Mouse (Mus musculus) brain, embryonic 14.5 days (tissue): ENCODE data around the gene 1700015G11Rik.

Experiments
- CTCF ChIP-seq: fragments of 200-500 bp; IDR thresholded peaks from 2 replicates; pipeline ENCODE4 v1.5.1; 2012; ENCODE audit warnings: inconsistent platforms, mild to moderate bottlenecking, moderate library complexity, borderline replicate concordance; ENCODE audit not compliant: insufficient read depth, insufficient read length; ENCODE audit errors: extremely low read depth
- POLR2A ChIP-seq: fragments of 200-500 bp; IDR thresholded peaks from 2 replicates; pipeline ENCODE4 v1.6.1; 2012; ENCODE audit warnings: mild to moderate bottlenecking, inconsistent platforms, borderline replicate concordance; ENCODE audit not compliant: poor library complexity, insufficient read depth, insufficient read length, severe bottlenecking; ENCODE audit errors: extremely low read depth

DNA sequence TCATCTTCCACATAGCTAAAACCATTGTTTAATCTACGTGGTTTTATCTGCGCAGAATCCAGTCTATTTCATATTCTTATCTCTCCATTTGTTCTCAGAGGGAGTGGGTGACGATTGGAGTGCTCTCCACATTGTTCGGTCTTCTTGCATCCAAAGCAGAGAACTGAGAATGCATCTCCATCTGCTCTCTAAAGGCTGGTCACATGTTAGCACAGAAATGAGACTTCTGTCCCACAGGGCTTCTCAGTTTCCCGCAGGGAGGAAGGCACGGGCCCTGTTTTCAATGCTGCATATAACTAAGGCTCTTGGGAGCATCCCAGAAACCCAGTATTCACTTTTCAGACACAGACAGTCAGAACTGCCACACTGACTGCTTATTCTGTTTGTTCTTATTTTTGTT is 29.8 kb downstream of the 1700015G11Rik start:
- TF ChIP-seq CTCF, result no peak
- no peak for TF ChIP-seq POLR2A
